In genomic region chr5:5303102-5303670, GRCm38 (mm10) we compare ENCODE assay signal across 18 mouse cellular contexts.
"Had no signal": no experiment of that assay in that cellular context is flagged by ENCODE, and none has a peak within 500 bp of the region (broad histone marks: within the 10 kb centered on the region; RNA-seq: fewer than 3 reads in every experiment).

No protein-coding gene starts in this region.

- H3K4me3 ChIP-seq: layer of hippocampus, adult 2 months; limb, embryonic 12.5 days; liver, embryonic 13.5 days; lung, embryonic 15.5 days; midbrain, embryonic 13.5 days; myocyte; neural tube, embryonic 12.5 days had no signal

- H3K27me3 ChIP-seq: limb, embryonic 12.5 days; liver, embryonic 13.5 days; lung, embryonic 15.5 days; midbrain, embryonic 13.5 days; neural tube, embryonic 12.5 days had no signal

- H3K4me2 ChIP-seq: limb, embryonic 12.5 days; liver, embryonic 13.5 days; lung, embryonic 15.5 days; midbrain, embryonic 13.5 days; neural tube, embryonic 12.5 days had no signal

- DNase-seq: kidney, adult 11 months; kidney, postnatal 10 days; kidney, postnatal 4 days; liver; liver, embryonic 13.5 days; liver, postnatal 0 days; lung, postnatal 14 days; retina, postnatal 1 day; spleen, adult 18-20 months; thymus, postnatal 4 days had no signal

- H3K4me1 ChIP-seq: limb, embryonic 12.5 days; lung, embryonic 15.5 days; neural tube, embryonic 12.5 days had no signal

- H3K36me3 ChIP-seq: limb, embryonic 12.5 days; liver, embryonic 13.5 days; lung, embryonic 15.5 days; midbrain, embryonic 13.5 days; neural tube, embryonic 12.5 days had no signal

- ATAC-seq: hindbrain, postnatal 0 days; liver, postnatal 0 days; midbrain, embryonic 13.5 days had no signal

- H3K27ac ChIP-seq: hindbrain, postnatal 0 days; layer of hippocampus, adult 2 months; limb, embryonic 12.5 days; liver, embryonic 13.5 days; lung, embryonic 15.5 days; macrophage; midbrain, embryonic 13.5 days; neural tube, embryonic 12.5 days had no signal

- H3K9ac ChIP-seq: limb, embryonic 12.5 days; liver, embryonic 13.5 days; liver, postnatal 0 days; lung, embryonic 15.5 days; midbrain, embryonic 13.5 days; neural tube, embryonic 12.5 days had no signal

- H3K9me3 ChIP-seq: limb, embryonic 12.5 days; liver, embryonic 13.5 days; lung, embryonic 15.5 days; midbrain, embryonic 13.5 days; neural tube, embryonic 12.5 days had no signal
